Mouse (Mus musculus): ENCODE results near the gene Pld1. TPM values are rescaled to one million over a fixed set of nuclear protein-coding genes. Genes with fewer than 3 reads are reported as not detected.

The Pld1 gene
- polyA plus RNA-seq (2012; rRNA removed): 2.2 and 3.0 TPM in 2 replicates

GRCm38 (mm10) chr3:27938381-27939323, at the start of gene Pld1:
TSS of gene Pld1 (plus strand) at chr3:27938695.

GRCm38 (mm10) chr3:27896318-27896892, 42.1 kb upstream of the Pld1 start, which contains the start of gene Tmem212:
TSS of gene Tmem212 (minus strand) at chr3:27896368.

Other genes starting within 250 kb of the Pld1 start
- gene Fndc3b, start 227.4 kb upstream of the Pld1 start, polyA plus RNA-seq (2012; rRNA removed): 4.0 and 4.7 TPM in 2 replicates
- not detected in 2 replicates for gene Tmem212, start 42.3 kb upstream of the Pld1 start, polyA plus RNA-seq (2012; rRNA removed)